Mouse (Mus musculus): Measurements from ENCODE around the gene Gm9970. TPM values are rescaled to one million over a fixed set of nuclear protein-coding genes. Genes with fewer than 3 reads are reported as not detected.
"Not testable (repeated sequence)": the region's sequence is repeated elsewhere in the genome, so short reads cannot be mapped to it uniquely, and the experiment has no call there.

Gm9970 gene
- total RNA-seq, 1 experiment from 2014 or later, result not detected

- no peak for ATAC-seq (replicated peaks; ENCODE audit: insufficient number of reproducible peaks, low FRiP score, low TSS enrichment, poor library complexity, severe bottlenecking)
These were observed 1.2 kb upstream of the Gm9970 start for GRCm38 (mm10) chr5:31242191-31242590.

- ATAC-seq (replicated peaks; ENCODE audit: insufficient number of reproducible peaks, low FRiP score, low TSS enrichment, poor library complexity, severe bottlenecking), result no peak
These were observed 546 bp upstream of the Gm9970 start for GRCm38 (mm10) chr5:31241522-31242034.

- ATAC-seq (replicated peaks; ENCODE audit: insufficient number of reproducible peaks, low FRiP score, low TSS enrichment, poor library complexity, severe bottlenecking), result no peak
These were observed 14.4 kb downstream of the Gm9970 start for GRCm38 (mm10) chr5:31226641-31227040.

- no peak for ATAC-seq (replicated peaks; ENCODE audit: insufficient number of reproducible peaks, low FRiP score, low TSS enrichment, poor library complexity, severe bottlenecking)
These were observed 18.3 kb downstream of the Gm9970 start for GRCm38 (mm10) chr5:31222696-31223095.

- ATAC-seq (replicated peaks; ENCODE audit: insufficient number of reproducible peaks, low FRiP score, low TSS enrichment, poor library complexity, severe bottlenecking), result no peak
These were observed 19.6 kb downstream of the Gm9970 start for GRCm38 (mm10) chr5:31221304-31221945.

GRCm38 (mm10) chr5:31220448-31221303 is 20.4 kb downstream of the Gm9970 start, which contains the start of gene Ppm1g:
TSS of gene Ppm1g (minus strand) at chr5:31220687.
- peak; percentile 91 for ATAC-seq (replicated peaks; ENCODE audit: insufficient number of reproducible peaks, low FRiP score, low TSS enrichment, poor library complexity, severe bottlenecking)

GRCm38 (mm10) chr5:31219911-31220447 is 21.1 kb downstream of the Gm9970 start:
- peak; percentile 42 for ATAC-seq (replicated peaks; ENCODE audit: insufficient number of reproducible peaks, low FRiP score, low TSS enrichment, poor library complexity, severe bottlenecking)

GRCm38 (mm10) chr5:31219474-31219873 is 21.6 kb downstream of the Gm9970 start:
- no peak for ATAC-seq (replicated peaks; ENCODE audit: insufficient number of reproducible peaks, low FRiP score, low TSS enrichment, poor library complexity, severe bottlenecking)

- ATAC-seq (replicated peaks; ENCODE audit: insufficient number of reproducible peaks, low FRiP score, low TSS enrichment, poor library complexity, severe bottlenecking), result no peak
These were observed 22.0 kb downstream of the Gm9970 start for GRCm38 (mm10) chr5:31219070-31219469.

- no peak for ATAC-seq (replicated peaks; ENCODE audit: insufficient number of reproducible peaks, low FRiP score, low TSS enrichment, poor library complexity, severe bottlenecking)
These were observed 22.7 kb downstream of the Gm9970 start for GRCm38 (mm10) chr5:31218294-31218693.

GRCm38 (mm10) chr5:31216554-31216953 is 24.5 kb downstream of the Gm9970 start:
- not testable (repeated sequence) for ATAC-seq (replicated peaks; ENCODE audit: insufficient number of reproducible peaks, low FRiP score, low TSS enrichment, poor library complexity, severe bottlenecking)

- no peak for ATAC-seq (replicated peaks; ENCODE audit: insufficient number of reproducible peaks, low FRiP score, low TSS enrichment, poor library complexity, severe bottlenecking)
These were observed 36.6 kb downstream of the Gm9970 start for GRCm38 (mm10) chr5:31204421-31204820.

GRCm38 (mm10) chr5:31203866-31204265 is 37.2 kb downstream of the Gm9970 start:
- ATAC-seq (replicated peaks; ENCODE audit: insufficient number of reproducible peaks, low FRiP score, low TSS enrichment, poor library complexity, severe bottlenecking), result no peak

GRCm38 (mm10) chr5:31202933-31203332 is 38.1 kb downstream of the Gm9970 start:
- ATAC-seq (replicated peaks; ENCODE audit: insufficient number of reproducible peaks, low FRiP score, low TSS enrichment, poor library complexity, severe bottlenecking), result no peak

GRCm38 (mm10) chr5:31201742-31202590 is 39.1 kb downstream of the Gm9970 start, which contains the start of gene Zfp513:
TSS of gene Zfp513 (minus strand) at chr5:31202303.
- peak; percentile 95 for ATAC-seq (replicated peaks; ENCODE audit: insufficient number of reproducible peaks, low FRiP score, low TSS enrichment, poor library complexity, severe bottlenecking)

- no peak for ATAC-seq (replicated peaks; ENCODE audit: insufficient number of reproducible peaks, low FRiP score, low TSS enrichment, poor library complexity, severe bottlenecking)
These were observed 39.8 kb downstream of the Gm9970 start for GRCm38 (mm10) chr5:31201042-31201741.

- ATAC-seq (replicated peaks; ENCODE audit: insufficient number of reproducible peaks, low FRiP score, low TSS enrichment, poor library complexity, severe bottlenecking), result no peak
These were observed 40.7 kb downstream of the Gm9970 start for GRCm38 (mm10) chr5:31200327-31200768.

- no peak for ATAC-seq (replicated peaks; ENCODE audit: insufficient number of reproducible peaks, low FRiP score, low TSS enrichment, poor library complexity, severe bottlenecking)
These were observed 41.1 kb downstream of the Gm9970 start for GRCm38 (mm10) chr5:31199893-31200292.

Data from monocyte, adult 5-6 weeks (primary cell).